Mouse (Mus musculus): ENCODE data around the gene Crocc2. TPM values are rescaled to one million over a fixed set of nuclear protein-coding genes. Genes with fewer than 3 reads are reported as not detected.

Crocc2 gene
- total and polyA plus RNA-seq, 3 experiments: not detected

DNA sequence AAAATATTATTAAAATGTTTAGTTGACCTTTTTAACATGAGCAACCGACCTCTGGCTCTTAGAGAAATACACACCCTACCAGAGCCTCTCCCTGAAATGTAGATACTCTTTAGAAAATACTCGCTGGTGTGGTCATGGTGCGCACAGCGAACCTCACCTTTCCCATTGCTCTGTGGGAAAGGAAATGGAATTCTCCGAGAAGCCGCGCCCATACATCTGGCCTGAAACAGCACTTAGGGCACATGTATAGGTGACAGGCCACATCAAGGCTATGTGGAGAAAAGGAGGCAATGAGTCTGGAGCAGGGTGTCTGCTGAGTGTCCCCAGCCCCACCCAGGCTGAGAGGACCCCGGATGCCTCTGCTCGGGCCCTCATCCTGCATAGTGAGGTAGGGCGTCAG lies 69.2 kb downstream of the Crocc2 start:
- no peak overlapping the region for H3K9ac ChIP-seq (ENCODE audit: control insufficient read depth, low read depth, low read length, poor library complexity, severe bottlenecking)
- no peaks in the 10 kb centered on the region for H3K4me1 ChIP-seq (ENCODE audit: control insufficient read depth in 1 of 2, insufficient read depth in 2 of 2, low read length in 2 of 2)
- no peaks in the 10 kb centered on the region for H3K79me2 ChIP-seq (ENCODE audit: control insufficient read depth, insufficient read depth, low read length, poor library complexity)
- no peak overlapping the region for H3K27ac ChIP-seq (ENCODE audit: control insufficient read depth, low read depth, low read length)
- no peaks in the 10 kb centered on the region for H3K36me3 ChIP-seq (ENCODE audit: control insufficient read depth in 1 of 2, insufficient read depth in 2 of 2, low read length in 2 of 2)
- no peak for DNase-seq (ENCODE audit: low read depth, low spot score)
- no peaks in the 10 kb centered on the region; a peak in 1 of 4 replicates for H3K27me3 ChIP-seq (ENCODE audit: control insufficient read depth in 1 of 2, insufficient read depth in 2 of 2, low read length in 2 of 2)
- no peak overlapping the region for H3K4me3 ChIP-seq (ENCODE audit: control insufficient read depth in 1 of 2, insufficient read depth in 1 of 2, low read depth in 2 of 2, low read length in 2 of 2)
- no peaks in the 10 kb centered on the region for H3K9me3 ChIP-seq (replicated peaks; ENCODE audit: insufficient read depth, low read length)
- TF ChIP-seq ZKSCAN1 (IDR thresholded peaks at IDR 0.05; ENCODE audit: low read depth, low read length) (no peak), MXI1 (IDR thresholded peaks at IDR 0.05; ENCODE audit: low read depth, low read length) (no peak)

DNA sequence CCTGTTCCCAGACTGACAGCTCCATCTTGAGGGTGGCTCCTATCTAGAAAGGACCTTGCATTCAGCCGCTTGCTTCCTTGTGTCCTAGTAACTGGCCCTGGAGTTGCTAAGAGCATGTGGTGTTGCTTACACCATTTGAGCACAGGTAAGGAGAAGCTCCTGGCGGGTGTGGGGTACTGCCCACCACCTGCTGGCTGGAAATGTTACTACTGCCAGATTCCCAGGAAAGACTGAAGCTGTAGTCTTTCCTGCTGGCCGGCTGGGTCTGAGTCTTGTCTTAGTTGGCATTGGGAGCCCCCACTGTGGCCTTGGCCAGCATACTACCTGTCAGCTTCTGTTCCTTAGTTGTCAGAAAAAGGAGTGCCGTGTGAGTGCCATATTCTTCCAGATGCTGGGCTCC lies 69.7 kb downstream of the Crocc2 start:
- H3K9me3 ChIP-seq (replicated peaks; ENCODE audit: insufficient read depth, low read length): no peaks in the 10 kb centered on the region
- DNase-seq (ENCODE audit: low read depth, low spot score): no peak
- no peaks in the 10 kb centered on the region for H3K79me2 ChIP-seq (ENCODE audit: control insufficient read depth, insufficient read depth, low read length, poor library complexity)
- H3K36me3 ChIP-seq (ENCODE audit: control insufficient read depth in 1 of 2, insufficient read depth in 2 of 2, low read length in 2 of 2): no peaks in the 10 kb centered on the region
- no peak overlapping the region for H3K27ac ChIP-seq (ENCODE audit: control insufficient read depth, low read depth, low read length)
- no peaks in the 10 kb centered on the region; a peak in 1 of 4 replicates for H3K27me3 ChIP-seq (ENCODE audit: control insufficient read depth in 1 of 2, insufficient read depth in 2 of 2, low read length in 2 of 2)
- H3K4me1 ChIP-seq (ENCODE audit: control insufficient read depth in 1 of 2, insufficient read depth in 2 of 2, low read length in 2 of 2): no peaks in the 10 kb centered on the region
- no peak for TF ChIP-seq MAFK (IDR thresholded peaks at IDR 0.05; ENCODE audit: borderline replicate concordance, low read depth, low read length)
- TF ChIP-seq BHLHE40 (IDR thresholded peaks at IDR 0.05; ENCODE audit: borderline replicate concordance, low read depth, low read length): no peak
- TF ChIP-seq HCFC1 (IDR thresholded peaks at IDR 0.05; ENCODE audit: low read depth, low read length): no peak
- no peak for TF ChIP-seq ZC3H11A (IDR thresholded peaks at IDR 0.05; ENCODE audit: low read depth, low read length)
- TF ChIP-seq SIN3A (IDR thresholded peaks at IDR 0.05; ENCODE audit: low read length): no peak
- no peak for TF ChIP-seq POLR2AphosphoS2 (IDR thresholded peaks at IDR 0.05; ENCODE audit: low read length)
- TF ChIP-seq TBP (IDR thresholded peaks at IDR 0.05; ENCODE audit: low read depth, low read length): no peak
- no peak for TF ChIP-seq NELFE (IDR thresholded peaks at IDR 0.05; ENCODE audit: low read depth, low read length)
- no peak overlapping the region for H3K9ac ChIP-seq (ENCODE audit: control insufficient read depth, low read depth, low read length, poor library complexity, severe bottlenecking)
- no peak overlapping the region for H3K4me3 ChIP-seq (ENCODE audit: control insufficient read depth in 1 of 2, insufficient read depth in 1 of 2, low read depth in 2 of 2, low read length in 2 of 2)

DNA sequence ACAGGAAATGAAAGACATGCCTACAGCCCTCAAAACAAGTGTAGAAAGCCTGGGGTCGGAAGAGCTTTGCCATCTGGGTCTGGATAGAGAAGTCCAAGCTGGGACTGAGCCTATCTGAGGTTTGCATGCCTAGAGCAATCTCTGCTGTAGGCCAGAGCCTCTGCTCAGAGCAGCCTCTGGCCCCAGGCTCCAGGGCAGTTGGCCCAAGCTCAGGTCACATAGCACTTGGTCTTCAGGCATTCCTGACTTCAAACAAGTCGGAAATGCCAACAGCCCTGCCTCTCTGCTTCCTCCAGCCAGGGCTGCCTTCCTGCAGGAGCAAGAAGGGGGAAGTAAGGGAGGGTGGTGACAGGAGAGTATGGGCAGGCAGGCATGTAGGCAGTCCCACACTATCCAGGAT lies 77.4 kb downstream of the Crocc2 start:
- H3K4me1 ChIP-seq (ENCODE audit: control insufficient read depth in 1 of 2, insufficient read depth in 2 of 2, low read length in 2 of 2): no peaks in the 10 kb centered on the region
- H3K27me3 ChIP-seq (ENCODE audit: control insufficient read depth in 1 of 2, insufficient read depth in 2 of 2, low read length in 2 of 2): peaks cover 2% of the 10 kb centered on the region in 2 experiments; a peak in 2 of 4 replicates
- TF ChIP-seq NELFE (IDR thresholded peaks at IDR 0.05; ENCODE audit: low read depth, low read length): no peak
- H3K36me3 ChIP-seq (ENCODE audit: control insufficient read depth in 1 of 2, insufficient read depth in 2 of 2, low read length in 2 of 2): no peaks in the 10 kb centered on the region
- no peaks in the 10 kb centered on the region for H3K79me2 ChIP-seq (ENCODE audit: control insufficient read depth, insufficient read depth, low read length, poor library complexity)
- H3K9ac ChIP-seq (ENCODE audit: control insufficient read depth, low read depth, low read length, poor library complexity, severe bottlenecking): no peak overlapping the region
- H3K4me3 ChIP-seq (ENCODE audit: control insufficient read depth in 1 of 2, insufficient read depth in 1 of 2, low read depth in 2 of 2, low read length in 2 of 2): no peak overlapping the region
- H3K9me3 ChIP-seq (replicated peaks; ENCODE audit: insufficient read depth, low read length): no peaks in the 10 kb centered on the region
- no peak overlapping the region for H3K27ac ChIP-seq (ENCODE audit: control insufficient read depth, low read depth, low read length)
- DNase-seq (ENCODE audit: low read depth, low spot score): no peak

DNA sequence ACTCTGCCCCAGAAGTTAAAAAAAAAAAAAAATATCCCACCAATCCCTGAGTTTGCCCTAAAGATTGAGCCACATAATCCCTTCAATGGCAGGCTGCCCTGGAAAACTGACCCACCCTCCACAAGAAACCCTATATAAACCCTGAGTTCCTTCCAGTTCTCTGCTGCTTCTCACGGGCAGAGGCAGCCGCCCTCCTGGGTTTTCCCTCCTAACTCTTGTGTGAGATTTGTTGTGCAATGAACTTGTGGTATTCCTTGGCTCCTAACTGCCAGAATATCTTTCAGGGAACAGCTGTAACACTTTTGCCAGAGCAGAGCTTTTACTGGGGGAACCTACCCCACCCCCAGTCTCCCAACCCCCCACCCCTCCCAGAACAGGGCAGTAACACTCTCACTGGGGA lies 84.1 kb downstream of the Crocc2 start:
- Histone ChIP-seq H3K4me3 (ENCODE audit: control insufficient read depth in 1 of 2, insufficient read depth in 1 of 2, low read depth in 2 of 2, low read length in 2 of 2) (no peak overlapping the region), H3K27ac (ENCODE audit: control insufficient read depth, low read depth, low read length) (no peak overlapping the region), H3K79me2 (ENCODE audit: control insufficient read depth, insufficient read depth, low read length, poor library complexity) (no peaks in the 10 kb centered on the region), H3K36me3 (ENCODE audit: control insufficient read depth in 1 of 2, insufficient read depth in 2 of 2, low read length in 2 of 2) (no peaks in the 10 kb centered on the region), H3K9me3 (replicated peaks; ENCODE audit: insufficient read depth, low read length) (no peaks in the 10 kb centered on the region), H3K9ac (ENCODE audit: control insufficient read depth, low read depth, low read length, poor library complexity, severe bottlenecking) (no peak overlapping the region), H3K4me1 (ENCODE audit: control insufficient read depth in 1 of 2, insufficient read depth in 2 of 2, low read length in 2 of 2) (no peaks in the 10 kb centered on the region), H3K27me3 (ENCODE audit: control insufficient read depth in 1 of 2, insufficient read depth in 2 of 2, low read length in 2 of 2) (peaks cover 0 to 2% of the 10 kb centered on the region in 2 experiments; a peak in 2 of 4 replicates)
- DNase-seq (ENCODE audit: low read depth, low spot score): no peak
- TF ChIP-seq GABPA (IDR thresholded peaks at IDR 0.05; ENCODE audit: low read depth, low read length) (no peak), TCF12 (IDR thresholded peaks at IDR 0.05; ENCODE audit: low read depth, low read length) (no peak), ZNF384 (IDR thresholded peaks at IDR 0.05; ENCODE audit: low read depth, low read length) (no peak), HCFC1 (IDR thresholded peaks at IDR 0.05; ENCODE audit: low read depth, low read length) (no peak)
